Mouse (Mus musculus): ENCODE measurements at regions not wholly inside any gene's neighbourhood (a gene's known extent, or its start where the extent isn't known, plus 50 kb on each side); places are given as distances from the start of the nearest gene placed in this dataset.

GRCm38 (mm10) chr15:56139451-56139850, 1338.0 kb downstream of the Slc22a22 start:
- no peak for TF ChIP-seq CTCF (IDR thresholded peaks at IDR 0.05; ENCODE audit: control insufficient read depth, insufficient read depth, insufficient replicate concordance, low read depth, low read length)
- no peak for TF ChIP-seq POLR2A (IDR thresholded peaks at IDR 0.05; ENCODE audit: control insufficient read depth, low read depth, low read length)

Data from testis, adult 2 months (tissue).